Mouse (Mus musculus) hindbrain, embryonic 12.5 days (tissue): ENCODE data around the gene Tmtc2. TPM values are rescaled to one million over a fixed set of nuclear protein-coding genes. Genes with fewer than 3 reads are reported as not detected.
A peak's percentile ranks its signal among the peaks of the same experiment; 100 is the strongest.
"Not testable (repeated sequence)": the region's sequence is repeated elsewhere in the genome, so short reads cannot be mapped to it uniquely, and the experiment has no call there.

Source experiments
- ATAC-seq: fragments of 200-750 bp; cut with Nextera tagmentation; 2 replicates; pipeline ENCODE4 v1.8.0; 2017; ENCODE audit warnings: moderate TSS enrichment; ENCODE audit not compliant: low FRiP score
- H3K27ac ChIP-seq: fragments of 300-500 bp; sonication (generic); 2 replicates; pipeline ENCODE4 v1.5.1; 2016; ENCODE audit warnings: mild to moderate bottlenecking
- H3K27me3 ChIP-seq: fragments of 300-500 bp; sonication (generic); 2 replicates; pipeline ENCODE4 v1.6.1; 2016; ENCODE audit warnings: mild to moderate bottlenecking
- H3K36me3 ChIP-seq: fragments of 300-500 bp; sonication (generic); 2 replicates; pipeline ENCODE4 v1.6.1; 2016; ENCODE audit warnings: mild to moderate bottlenecking
- H3K4me1 ChIP-seq: fragments of 300-500 bp; sonication (generic); 2 replicates; pipeline ENCODE4 v1.6.1; 2016
- H3K4me2 ChIP-seq: fragments of 300-500 bp; sonication (generic); replicated peaks from 2 replicates; pipeline ENCODE4 v1.6.1; 2016; ENCODE audit warnings: mild to moderate bottlenecking
- H3K4me3 ChIP-seq: fragments of 300-500 bp; sonication (generic); 2 replicates; pipeline ENCODE4 v1.5.1; 2016; ENCODE audit warnings: mild to moderate bottlenecking
- H3K9ac ChIP-seq: fragments of 300-500 bp; sonication (generic); 2 replicates; pipeline ENCODE4 v1.6.1; 2016; ENCODE audit warnings: mild to moderate bottlenecking, moderate library complexity
- H3K9me3 ChIP-seq: fragments of 300-500 bp; sonication (generic); replicated peaks from 2 replicates; pipeline ENCODE4 v1.6.1; 2016; ENCODE audit warnings: mild to moderate bottlenecking
- WGBS: fragments of 180-500 bp; shearing (Covaris S2); methylation state at CpG from one replicate; pipeline ENCODE4 v1.1.7; 2016; 5-methylcytosine and 5-hydroxymethylcytosine counted together
- polyA plus RNA-seq: library from polyadenylated mRNA; unstranded; fragments of >200 nt; fragmentation: Nextera tagmentation; extraction: Ambion mirVana; gene quantifications from 2 replicates; pipeline ENCODE4 v1.2.1, GENCODE M21; 2016

Gene Tmtc2
- polyA plus RNA-seq, 1 experiment from 2014 or later: 19.6 TPM

GRCm38 (mm10) chr10:105318869-105319268 is 255.4 kb downstream of the Tmtc2 start:
- no peak overlapping the region for H3K4me2 ChIP-seq
- no peak overlapping the region for H3K27ac ChIP-seq
- no peak overlapping the region for H3K9ac ChIP-seq
- peaks cover 16% of the 10 kb centered on the region for H3K36me3 ChIP-seq
- no peaks in the 10 kb centered on the region for H3K4me1 ChIP-seq
- no peaks in the 10 kb centered on the region for H3K27me3 ChIP-seq
- ATAC-seq: peak; percentile 85
- 0 out of 2 replicates have a peak, but pooled peaks cover 3% of the 10 kb centered on the region for H3K9me3 ChIP-seq
- H3K4me3 ChIP-seq: no peak overlapping the region
- WGBS: 43% methylated on average over 2 of the region's 2 CpGs

- H3K4me2 ChIP-seq: no peak overlapping the region
- H3K4me3 ChIP-seq: no peak overlapping the region
- ATAC-seq: no peak
- no peaks in the 10 kb centered on the region for H3K4me1 ChIP-seq
- no peaks in the 10 kb centered on the region for H3K27me3 ChIP-seq
- H3K36me3 ChIP-seq: no peaks in the 10 kb centered on the region
- H3K9ac ChIP-seq: no peak overlapping the region
- H3K27ac ChIP-seq: no peak overlapping the region
- no peaks in the 10 kb centered on the region for H3K9me3 ChIP-seq
- 83% methylated on average over 5 of the region's 5 CpGs for WGBS
Measured at GRCm38 (mm10) chr10:105312986-105313385, 261.3 kb downstream of the Tmtc2 start.

GRCm38 (mm10) chr10:105297560-105297959 is 276.7 kb downstream of the Tmtc2 start:
- Histone ChIP-seq H3K4me2 (no peak overlapping the region), H3K4me1 (no peaks in the 10 kb centered on the region), H3K27me3 (no peaks in the 10 kb centered on the region), H3K27ac (no peak overlapping the region), H3K9me3 (no peaks in the 10 kb centered on the region), H3K9ac (no peak overlapping the region), H3K36me3 (peaks cover 4% of the 10 kb centered on the region; the same call in 1 of the 2 replicates), H3K4me3 (no peak overlapping the region)
- ATAC-seq: no peak
- 72% methylated on average over 3 of the region's 3 CpGs for WGBS

GRCm38 (mm10) chr10:105292961-105293360 is 281.3 kb downstream of the Tmtc2 start:
- WGBS: 92% methylated on average over 1 of the region's 1 CpGs

GRCm38 (mm10) chr10:105288472-105288871 is 285.8 kb downstream of the Tmtc2 start:
- no peaks in the 10 kb centered on the region for H3K9me3 ChIP-seq
- 82% methylated on average over 2 of the region's 2 CpGs for WGBS
- no peaks in the 10 kb centered on the region for H3K36me3 ChIP-seq
- H3K9ac ChIP-seq: no peak overlapping the region
- H3K4me2 ChIP-seq: no peak overlapping the region
- no peak for ATAC-seq
- H3K4me1 ChIP-seq: no peaks in the 10 kb centered on the region
- H3K27me3 ChIP-seq: no peaks in the 10 kb centered on the region
- H3K4me3 ChIP-seq: no peak overlapping the region
- H3K27ac ChIP-seq: no peak overlapping the region

More at GRCm38 (mm10) chr10:105292961-105293360, 281.3 kb downstream of the Tmtc2 start:
- H3K9ac ChIP-seq: no peak overlapping the region
- H3K36me3 ChIP-seq: no peaks in the 10 kb centered on the region
- H3K27ac ChIP-seq: no peak overlapping the region
- no peaks in the 10 kb centered on the region for H3K27me3 ChIP-seq
- no peak for ATAC-seq
- H3K4me2 ChIP-seq: no peak overlapping the region
- H3K4me1 ChIP-seq: no peaks in the 10 kb centered on the region
- no peak overlapping the region for H3K4me3 ChIP-seq
- no peaks in the 10 kb centered on the region for H3K9me3 ChIP-seq

- Histone ChIP-seq H3K9ac (no peak overlapping the region), H3K27ac (no peak overlapping the region), H3K9me3 (no peaks in the 10 kb centered on the region), H3K4me2 (no peak overlapping the region), H3K4me3 (no peak overlapping the region), H3K4me1 (no peaks in the 10 kb centered on the region), H3K36me3 (no peaks in the 10 kb centered on the region), H3K27me3 (no peaks in the 10 kb centered on the region)
- WGBS: 86% methylated on average over 3 of the region's 3 CpGs
- ATAC-seq: no peak
Measured at GRCm38 (mm10) chr10:105287575-105287974, 286.7 kb downstream of the Tmtc2 start.

- no peaks in the 10 kb centered on the region for H3K27me3 ChIP-seq
- H3K9me3 ChIP-seq: no peaks in the 10 kb centered on the region
- H3K27ac ChIP-seq: no peak overlapping the region
- H3K36me3 ChIP-seq: no peaks in the 10 kb centered on the region
- no peaks in the 10 kb centered on the region for H3K4me1 ChIP-seq
- H3K4me2 ChIP-seq: no peak overlapping the region
- no peak overlapping the region for H3K4me3 ChIP-seq
- no peak for ATAC-seq
- WGBS: 87% methylated on average over 7 of the region's 7 CpGs
- no peak overlapping the region for H3K9ac ChIP-seq
Measured at GRCm38 (mm10) chr10:105287064-105287463, 287.2 kb downstream of the Tmtc2 start.

GRCm38 (mm10) chr10:105286221-105286620 is 288.0 kb downstream of the Tmtc2 start:
- Histone ChIP-seq H3K27ac (no peak overlapping the region), H3K4me1 (no peaks in the 10 kb centered on the region), H3K9ac (no peak overlapping the region), H3K4me3 (no peak overlapping the region), H3K27me3 (no peaks in the 10 kb centered on the region), H3K36me3 (no peaks in the 10 kb centered on the region), H3K4me2 (no peak overlapping the region), H3K9me3 (no peaks in the 10 kb centered on the region)
- no peak for ATAC-seq
- WGBS: 82% methylated on average over 2 of the region's 2 CpGs

GRCm38 (mm10) chr10:105284171-105284570 is 290.1 kb downstream of the Tmtc2 start:
- H3K4me1 ChIP-seq: no peaks in the 10 kb centered on the region

GRCm38 (mm10) chr10:105280933-105281332 is 293.3 kb downstream of the Tmtc2 start:
- H3K27ac ChIP-seq: no peak overlapping the region
- WGBS: 85% methylated on average over 3 of the region's 3 CpGs
- H3K27me3 ChIP-seq: no peaks in the 10 kb centered on the region
- no peaks in the 10 kb centered on the region for H3K4me1 ChIP-seq
- ATAC-seq: no peak
- no peak overlapping the region for H3K9ac ChIP-seq
- no peak overlapping the region for H3K4me3 ChIP-seq
- H3K36me3 ChIP-seq: no peaks in the 10 kb centered on the region
- H3K4me2 ChIP-seq: no peak overlapping the region
- no peaks in the 10 kb centered on the region for H3K9me3 ChIP-seq

More at GRCm38 (mm10) chr10:105284171-105284570, 290.1 kb downstream of the Tmtc2 start:
- 82% methylated on average over 6 of the region's 6 CpGs for WGBS
- no peaks in the 10 kb centered on the region for H3K36me3 ChIP-seq
- no peak overlapping the region for H3K9ac ChIP-seq
- no peak for ATAC-seq
- no peaks in the 10 kb centered on the region for H3K9me3 ChIP-seq
- H3K27me3 ChIP-seq: no peaks in the 10 kb centered on the region
- H3K27ac ChIP-seq: no peak overlapping the region
- H3K4me2 ChIP-seq: no peak overlapping the region
- H3K4me3 ChIP-seq: no peak overlapping the region

- Histone ChIP-seq H3K4me2 (no peak overlapping the region), H3K4me3 (no peak overlapping the region), H3K27me3 (no peaks in the 10 kb centered on the region), H3K9ac (no peak overlapping the region), H3K4me1 (no peaks in the 10 kb centered on the region), H3K27ac (no peak overlapping the region), H3K36me3 (no peaks in the 10 kb centered on the region), H3K9me3 (no peaks in the 10 kb centered on the region)
- no peak for ATAC-seq
- WGBS: 56% methylated on average over 3 of the region's 3 CpGs
Measured at GRCm38 (mm10) chr10:105260053-105260452, 314.2 kb downstream of the Tmtc2 start.

- ATAC-seq, H3K9me3 ChIP-seq, H3K27ac ChIP-seq, H3K27me3 ChIP-seq, H3K4me1 ChIP-seq, H3K36me3 ChIP-seq, H3K4me2 ChIP-seq, H3K4me3 ChIP-seq, H3K9ac ChIP-seq: not testable (repeated sequence)
- 78% methylated on average over 22 of the region's 22 CpGs for WGBS
Measured at GRCm38 (mm10) chr10:105238291-105238690, 336.0 kb downstream of the Tmtc2 start.

GRCm38 (mm10) chr10:105232864-105233263 is 341.4 kb downstream of the Tmtc2 start:
- Histone ChIP-seq H3K36me3 (no peaks in the 10 kb centered on the region), H3K4me1 (no peaks in the 10 kb centered on the region), H3K27ac (no peak overlapping the region), H3K9me3 (no peaks in the 10 kb centered on the region), H3K4me2 (no peak overlapping the region), H3K9ac (no peak overlapping the region), H3K27me3 (no peaks in the 10 kb centered on the region), H3K4me3 (no peak overlapping the region)
- ATAC-seq: no peak
- 86% methylated on average over 2 of the region's 2 CpGs for WGBS
